Mouse (Mus musculus) MEL (cell line): Measurements from ENCODE around the gene Mcm9.

Source experiments
- CTCF ChIP-seq, 3 experiments: IDR thresholded peaks in 2 of 3; conservative IDR thresholded peaks in 1 of 3; 2 replicates each; pipeline ENCODE4 v1.5.1; 2011 to 2012; ENCODE audit warnings: low read length in 3 of 3, low read depth in 2 of 3, mild to moderate bottlenecking in 2 of 3, improper control_type of control experiment in 1 of 3, inconsistent platforms in 1 of 3, mixed read lengths in 1 of 3, moderate library complexity in 1 of 3; ENCODE audit not compliant: control insufficient read depth in 1 of 3, insufficient read depth in 1 of 3, poor library complexity in 1 of 3, severe bottlenecking in 1 of 3
- KAT2A ChIP-seq: conservative IDR thresholded peaks from 2 replicates; pipeline ENCODE4 v1.6.1; 2012; ENCODE audit warnings: low read depth, low read length, improper control_type of control experiment, inconsistent platforms
- NELFE ChIP-seq: IDR thresholded peaks from 2 replicates; pipeline ENCODE4 v1.6.1; 2011; ENCODE audit warnings: low read depth, low read length, improper control_type of control experiment
- POLR2A ChIP-seq, 2 experiments: IDR thresholded peaks; 2 replicates each; pipeline ENCODE4 v1.6.1; 2011 to 2012; ENCODE audit warnings: low read length in 2 of 2, mild to moderate bottlenecking in 2 of 2, control low read depth in 1 of 2, improper control_type of control experiment in 1 of 2, low read depth in 1 of 2, moderate library complexity in 1 of 2; ENCODE audit not compliant: control insufficient read depth in 1 of 2, insufficient read depth in 1 of 2, poor library complexity in 1 of 2
- RCOR1 ChIP-seq: IDR thresholded peaks from 2 replicates; pipeline ENCODE4 v1.6.1; 2012; ENCODE audit warnings: low read depth, mild to moderate bottlenecking, inconsistent platforms, low read length, improper control_type of control experiment
- TAL1 ChIP-seq: IDR thresholded peaks from 2 replicates; pipeline ENCODE4 v1.6.1; 2012; ENCODE audit warnings: mild to moderate bottlenecking, inconsistent platforms, low read length, moderate library complexity, mixed read lengths
- TCF12 ChIP-seq: IDR thresholded peaks from 2 replicates; pipeline ENCODE4 v1.6.1; 2014; ENCODE audit warnings: low read depth, mild to moderate bottlenecking, inconsistent platforms, low read length, improper control_type of control experiment, moderate library complexity
- ZC3H11A ChIP-seq: IDR thresholded peaks from 2 replicates; pipeline ENCODE4 v1.6.1; 2012; ENCODE audit warnings: low read depth, mild to moderate bottlenecking, inconsistent platforms, low read length, improper control_type of control experiment

DNA sequence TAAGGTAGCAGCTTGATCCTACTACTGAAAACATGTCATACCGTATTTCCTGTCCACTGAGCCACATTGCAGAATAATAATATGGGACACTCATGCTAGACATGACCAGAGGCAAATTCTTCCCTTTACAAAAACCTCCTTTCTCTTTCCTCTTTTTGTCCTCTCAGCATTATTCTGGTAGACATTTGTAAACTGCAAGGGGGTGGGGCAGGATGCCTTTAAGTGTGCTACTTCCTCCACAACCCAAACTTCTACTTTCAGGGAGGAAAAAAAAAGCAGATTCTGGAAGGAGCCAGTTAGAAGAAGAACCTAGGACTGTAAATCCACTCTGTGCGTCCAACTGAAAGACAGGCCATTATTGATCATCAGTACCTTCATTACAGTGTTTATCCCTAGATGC, 124.7 kb downstream of the Mcm9 start:
- TF ChIP-seq NELFE (no peak), CTCF (IDR thresholded peaks at IDR 0.05 in 2 of 3, conservative IDR thresholded peaks at IDR 0.05 in 1 of 3; ENCODE audit: control insufficient read depth in 1 of 3, insufficient read depth in 1 of 3, low read depth in 2 of 3, low read length in 3 of 3, poor library complexity in 1 of 3, severe bottlenecking in 1 of 3) (no peak), TCF12 (no peak), POLR2A (IDR thresholded peaks at IDR 0.05; ENCODE audit: control insufficient read depth in 1 of 2, insufficient read depth in 1 of 2, low read depth in 1 of 2, low read length in 2 of 2, poor library complexity in 1 of 2) (no peak), KAT2A (no peak), ZC3H11A (no peak), RCOR1 (no peak), TAL1 (no peak)
